Mouse (Mus musculus) lung, adult 2 months (tissue): Measurements from ENCODE around the gene Trcg1.

Experiments
- CTCF ChIP-seq: fragments of 200-500 bp; IDR thresholded peaks from 2 replicates; pipeline ENCODE4 v1.5.1; 2011; ENCODE audit warnings: mild to moderate bottlenecking, low read length, control low read depth; ENCODE audit not compliant: insufficient read depth
- POLR2A ChIP-seq: fragments of 200-500 bp; IDR thresholded peaks from 2 replicates; pipeline ENCODE4 v1.6.1; 2011; ENCODE audit warnings: low read depth, mild to moderate bottlenecking, control low read depth, low read length, borderline replicate concordance; ENCODE audit errors: extremely low read depth

GRCm38 (mm10) chr9:57248030-57248942 lies 11.9 kb downstream of the Trcg1 start:
- TF ChIP-seq CTCF = no peak
- no peak for TF ChIP-seq POLR2A
